Mouse (Mus musculus): Measurements from ENCODE around the gene Gna15.

DNA sequence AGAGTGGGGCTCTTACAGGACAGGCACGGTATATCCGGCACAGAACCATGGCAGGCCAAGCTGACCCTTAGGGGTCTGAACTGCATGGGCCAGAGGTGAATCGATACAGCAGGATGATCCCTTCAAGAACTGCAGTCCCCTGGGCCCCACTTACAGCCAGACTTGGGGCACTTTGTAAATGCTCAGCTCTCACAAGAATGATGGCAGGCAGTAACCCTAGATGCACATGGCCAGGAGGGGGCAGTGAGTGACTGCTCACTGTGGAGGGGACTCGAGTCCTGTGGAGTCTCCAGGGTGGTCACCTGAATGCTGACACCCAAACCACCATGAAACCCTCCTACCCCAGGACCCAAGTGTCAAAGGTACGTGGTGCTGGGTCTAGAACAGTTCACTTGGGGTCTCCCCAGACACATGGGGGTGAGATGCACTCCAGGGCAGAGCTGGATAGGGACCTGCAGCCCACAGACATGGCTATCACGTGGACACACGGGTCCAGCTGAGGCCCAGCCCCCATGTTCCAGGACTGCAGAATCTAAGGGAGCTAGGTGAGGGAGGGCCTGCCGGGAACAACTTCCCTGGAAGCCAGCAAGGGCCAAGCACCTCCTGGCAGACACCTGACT lies 30.3 kb downstream of the Gna15 start:
- TF ChIP-seq EP300 (IDR thresholded peaks at IDR 0.05) (no peak), CTCF (IDR thresholded peaks at IDR 0.05) (peak; percentile 61)
